Comparison of ENCODE assay signal across 10 mouse cellular contexts in genomic region chr16:44565328-44566210, GRCm38 (mm10). TPM values are rescaled to one million over a fixed set of nuclear protein-coding genes. Genes with fewer than 3 reads are reported as not detected.
DNase-seq lines count a peak whose midpoint lies in the region; ATAC-seq and TF ChIP-seq lines count a peak whose summit lies in the region.
"Had no signal": no experiment of that assay in that cellular context is flagged by ENCODE, and none has a peak within 500 bp of the region (broad histone marks: within the 10 kb centered on the region; RNA-seq: fewer than 3 reads in every experiment).

No protein-coding gene starts in this region.

- TF ChIP-seq CTCF in E14TG2a.4 (conservative IDR thresholded peaks at IDR 0.05; ENCODE audit: low read length): no peak

- peak overlapping the region; percentile 48 for H3K4me2 ChIP-seq in forebrain, embryonic 14.5 days (ENCODE audit: low read length)
- H3K4me2 ChIP-seq in midbrain, embryonic 12.5 days (replicated peaks): peak overlapping the region; percentile 42

- 0 out of 2 replicates have a peak overlapping the region, but pooled peaks have one; percentile 7 for H3K27ac ChIP-seq in forebrain, embryonic 14.5 days (ENCODE audit: low read depth, low read length)
- H3K27ac ChIP-seq in midbrain, embryonic 12.5 days (replicated peaks): peak overlapping the region; percentile 77
- H3K27ac ChIP-seq: liver, embryonic 14.5 days had no signal

- H3K27me3 ChIP-seq in E14TG2a.4 (ENCODE audit: insufficient read depth, low read length): peaks cover 30% of the 10 kb centered on the region
- H3K27me3 ChIP-seq in forebrain, embryonic 14.5 days (replicated peaks; ENCODE audit: control insufficient read depth, insufficient read depth, low read length): no peaks in the 10 kb centered on the region
- no peaks in the 10 kb centered on the region; the same call in 1 of the 2 replicates for H3K27me3 ChIP-seq in midbrain, embryonic 12.5 days

- H3K36me3 ChIP-seq in E14TG2a.4 (ENCODE audit: insufficient read depth, low read length): no peaks in the 10 kb centered on the region
- H3K36me3 ChIP-seq in forebrain, embryonic 14.5 days (ENCODE audit: control insufficient read depth, insufficient read depth, low read length): no peaks in the 10 kb centered on the region
- H3K36me3 ChIP-seq in midbrain, embryonic 12.5 days: no peaks in the 10 kb centered on the region

- no peaks in the 10 kb centered on the region for H3K9me3 ChIP-seq in E14TG2a.4 (ENCODE audit: low read length)
- H3K9me3 ChIP-seq in forebrain, embryonic 14.5 days (replicated peaks; ENCODE audit: control insufficient read depth, low read length): no peaks in the 10 kb centered on the region
- H3K9me3 ChIP-seq in midbrain, embryonic 12.5 days: no peaks in the 10 kb centered on the region

- ATAC-seq in frontal cortex, adult (ENCODE audit: low TSS enrichment): peak; percentile 22; the same call in 1 of the 2 replicates
- ATAC-seq in forebrain, embryonic 14.5 days: peak; percentile 66
- peak; percentile 84 for ATAC-seq in midbrain, embryonic 12.5 days (ENCODE audit: low FRiP score, low read depth)

- peaks cover 34% of the 10 kb centered on the region for H3K4me1 ChIP-seq in E14TG2a.4 (replicated peaks; ENCODE audit: low read depth, low read length)
- H3K4me1 ChIP-seq in forebrain, embryonic 14.5 days (ENCODE audit: control insufficient read depth, insufficient read depth, low read length): peaks cover 11% of the 10 kb centered on the region
- peaks cover 19% of the 10 kb centered on the region for H3K4me1 ChIP-seq in midbrain, embryonic 12.5 days

- no peak for DNase-seq in frontal cortex, postnatal 14 days (ENCODE audit: low spot score in 2 of 2)
- peak; percentile 49 for DNase-seq in forebrain, embryonic 14.5 days (ENCODE audit: low spot score)
- DNase-seq in urinary bladder, adult 2 months (ENCODE audit: low spot score): no peak
- no peak for DNase-seq in right cerebral cortex, adult 2 months (ENCODE audit: low spot score in 2 of 2)
- DNase-seq in left cerebral cortex, adult 8-10 months (ENCODE audit: low spot score in 2 of 2): no peak

- peak overlapping the region; percentile 41 for H3K4me3 ChIP-seq in E14TG2a.4 (replicated peaks; ENCODE audit: low read length)
- no peak overlapping the region for H3K4me3 ChIP-seq in forebrain, embryonic 14.5 days (ENCODE audit: low read depth, low read length)
- H3K4me3 ChIP-seq in midbrain, embryonic 12.5 days: peak overlapping the region; percentile 10; the same call in 1 of the 2 replicates

- WGBS in forebrain, embryonic 14.5 days: 20% methylated on average over 22 of the region's 22 CpGs
- WGBS in midbrain, embryonic 12.5 days: 20% methylated on average over 22 of the region's 22 CpGs

- H3K9ac ChIP-seq in forebrain, embryonic 14.5 days (ENCODE audit: low read length): peak overlapping the region; percentile 32
- H3K9ac ChIP-seq in midbrain, embryonic 12.5 days (replicated peaks): no peak overlapping the region; the same call in 1 of the 2 replicates
- H3K9ac ChIP-seq: liver, embryonic 14.5 days had no signal

RNA-seq across cellular contexts. Expression of gene Boc, which starts 6.9 kb away (rescaled TPM):
- polyA plus RNA-seq in forebrain, embryonic 14.5 days (2014; fragmentation: Nextera tagmentation; extraction: Ambion mirVana): 11.5 and 13.3 TPM in 2 replicates
- polyA plus RNA-seq in midbrain, embryonic 12.5 days (2016; fragmentation: Nextera tagmentation; extraction: Ambion mirVana): 52.4 and 67.7 TPM in 2 replicates
- polyA plus RNA-seq in urinary bladder, adult 2 months (2012; rRNA removed): 23.5 and 30.1 TPM in 2 replicates
- 10 to 100 TPM; 13.9 to 16.8 (median 15.3) TPM for total RNA-seq in left cerebral cortex, adult 8-10 months (2022)
- total RNA-seq: common myeloid progenitor, adult 5-6 weeks had no signal

Comparison
In these comparisons a context has a peak if more than half of its experiments do, and no peak if none do; other contexts are left out.
1. ATAC-seq: peak in every context shown above with its lines; median percentile 84 in midbrain, embryonic 12.5 days; 66 in forebrain, embryonic 14.5 days; 22 in frontal cortex, adult.